Mouse (Mus musculus): ENCODE data around the gene Gm20388. TPM values are rescaled to one million over a fixed set of nuclear protein-coding genes. Genes with fewer than 3 reads are reported as not detected.

Gm20388 gene
- polyA plus RNA-seq, 1 experiment from 2014 or later, result 12.4 TPM

GRCm38 (mm10) chr8:122705901-122706561 lies 2795.4 kb downstream of the Gm20388 start:
- Histone ChIP-seq H3K4me2 (ENCODE audit: low read length) (no peak overlapping the region), H3K9ac (ENCODE audit: low read depth, low read length) (no peak overlapping the region), H3K4me1 (ENCODE audit: control insufficient read depth, insufficient read depth, low read depth, low read length) (peaks cover 16% of the 10 kb centered on the region; the same call in 1 of the 2 replicates), H3K27ac (ENCODE audit: low read depth, low read length) (no peak overlapping the region), H3K36me3 (ENCODE audit: control insufficient read depth, insufficient read depth, low read length) (no peaks in the 10 kb centered on the region), H3K4me3 (ENCODE audit: low read length) (no peak overlapping the region), H3K27me3 (replicated peaks; ENCODE audit: control insufficient read depth, insufficient read depth, low read length) (no peaks in the 10 kb centered on the region), H3K9me3 (ENCODE audit: control insufficient read depth, low read length) (no peaks in the 10 kb centered on the region)
- ATAC-seq, result peak; percentile 63; the same call in 1 of the 2 replicates
- 24% methylated on average over 12 of the region's 12 CpGs for WGBS

- H3K4me3 ChIP-seq (ENCODE audit: low read length), result no peak overlapping the region
- H3K36me3 ChIP-seq (ENCODE audit: control insufficient read depth, insufficient read depth, low read length), result no peaks in the 10 kb centered on the region
- no peak overlapping the region for H3K9ac ChIP-seq (ENCODE audit: low read depth, low read length)
- no peaks in the 10 kb centered on the region for H3K9me3 ChIP-seq (ENCODE audit: control insufficient read depth, low read length)
- no peak overlapping the region for H3K4me2 ChIP-seq (ENCODE audit: low read length)
- ATAC-seq, result no peak
- peaks cover 20% of the 10 kb centered on the region; the same call in 1 of the 2 replicates for H3K4me1 ChIP-seq (ENCODE audit: control insufficient read depth, insufficient read depth, low read depth, low read length)
- no peak overlapping the region for H3K27ac ChIP-seq (ENCODE audit: low read depth, low read length)
- 75% methylated on average over 4 of the region's 4 CpGs for whole genome bisulfite sequencing
- no peaks in the 10 kb centered on the region for H3K27me3 ChIP-seq (replicated peaks; ENCODE audit: control insufficient read depth, insufficient read depth, low read length)
Measured at GRCm38 (mm10) chr8:122707184-122707583, 2796.5 kb downstream of the Gm20388 start.

- Histone ChIP-seq H3K9me3 (ENCODE audit: control insufficient read depth, low read length) (no peaks in the 10 kb centered on the region), H3K27ac (ENCODE audit: low read depth, low read length) (peak overlapping the region; percentile 36; the same call in 1 of the 2 replicates), H3K4me2 (ENCODE audit: low read length) (no peak overlapping the region), H3K36me3 (ENCODE audit: control insufficient read depth, insufficient read depth, low read length) (no peaks in the 10 kb centered on the region), H3K27me3 (replicated peaks; ENCODE audit: control insufficient read depth, insufficient read depth, low read length) (no peaks in the 10 kb centered on the region), H3K9ac (ENCODE audit: low read depth, low read length) (no peak overlapping the region), H3K4me1 (ENCODE audit: control insufficient read depth, insufficient read depth, low read depth, low read length) (peaks cover 25% of the 10 kb centered on the region; the same call in 1 of the 2 replicates), H3K4me3 (ENCODE audit: low read length) (no peak overlapping the region)
- ATAC-seq, result peak; percentile 59
- 20% methylated on average over 26 of the region's 26 CpGs for WGBS
Measured at GRCm38 (mm10) chr8:122709340-122710111, 2798.9 kb downstream of the Gm20388 start.

GRCm38 (mm10) chr8:122711480-122711879 lies 2800.8 kb downstream of the Gm20388 start:
- no peaks in the 10 kb centered on the region for H3K27me3 ChIP-seq (replicated peaks; ENCODE audit: control insufficient read depth, insufficient read depth, low read length)
- no peak overlapping the region for H3K4me3 ChIP-seq (ENCODE audit: low read length)
- H3K36me3 ChIP-seq (ENCODE audit: control insufficient read depth, insufficient read depth, low read length), result no peaks in the 10 kb centered on the region
- no peaks in the 10 kb centered on the region for H3K9me3 ChIP-seq (ENCODE audit: control insufficient read depth, low read length)
- H3K27ac ChIP-seq (ENCODE audit: low read depth, low read length), result no peak overlapping the region
- peaks cover 14% of the 10 kb centered on the region; the same call in 1 of the 2 replicates for H3K4me1 ChIP-seq (ENCODE audit: control insufficient read depth, insufficient read depth, low read depth, low read length)
- H3K9ac ChIP-seq (ENCODE audit: low read depth, low read length), result no peak overlapping the region
- no peak for ATAC-seq
- H3K4me2 ChIP-seq (ENCODE audit: low read length), result no peak overlapping the region
- WGBS, result 69% methylated on average over 3 of the region's 3 CpGs

GRCm38 (mm10) chr8:122711891-122712365 lies 2801.3 kb downstream of the Gm20388 start:
- H3K27me3 ChIP-seq (replicated peaks; ENCODE audit: control insufficient read depth, insufficient read depth, low read length), result no peaks in the 10 kb centered on the region
- H3K4me3 ChIP-seq (ENCODE audit: low read length), result no peak overlapping the region
- H3K4me2 ChIP-seq (ENCODE audit: low read length), result no peak overlapping the region
- ATAC-seq, result no peak
- H3K9ac ChIP-seq (ENCODE audit: low read depth, low read length), result no peak overlapping the region
- H3K36me3 ChIP-seq (ENCODE audit: control insufficient read depth, insufficient read depth, low read length), result no peaks in the 10 kb centered on the region
- peaks cover 14% of the 10 kb centered on the region; the same call in 1 of the 2 replicates for H3K4me1 ChIP-seq (ENCODE audit: control insufficient read depth, insufficient read depth, low read depth, low read length)
- WGBS, result 80% methylated on average over 11 of the region's 11 CpGs
- H3K27ac ChIP-seq (ENCODE audit: low read depth, low read length), result no peak overlapping the region
- H3K9me3 ChIP-seq (ENCODE audit: control insufficient read depth, low read length), result no peaks in the 10 kb centered on the region

- no peak overlapping the region for H3K9ac ChIP-seq (ENCODE audit: low read depth, low read length)
- 63% methylated on average over 12 of the region's 12 CpGs for WGBS
- peaks cover 14% of the 10 kb centered on the region; the same call in 1 of the 2 replicates for H3K4me1 ChIP-seq (ENCODE audit: control insufficient read depth, insufficient read depth, low read depth, low read length)
- H3K36me3 ChIP-seq (ENCODE audit: control insufficient read depth, insufficient read depth, low read length), result no peaks in the 10 kb centered on the region
- no peaks in the 10 kb centered on the region for H3K27me3 ChIP-seq (replicated peaks; ENCODE audit: control insufficient read depth, insufficient read depth, low read length)
- no peaks in the 10 kb centered on the region for H3K9me3 ChIP-seq (ENCODE audit: control insufficient read depth, low read length)
- no peak overlapping the region for H3K27ac ChIP-seq (ENCODE audit: low read depth, low read length)
- H3K4me2 ChIP-seq (ENCODE audit: low read length), result no peak overlapping the region
- ATAC-seq, result no peak
- no peak overlapping the region for H3K4me3 ChIP-seq (ENCODE audit: low read length)
Measured at GRCm38 (mm10) chr8:122712411-122713156, 2801.9 kb downstream of the Gm20388 start.

- no peak for ATAC-seq
- H3K27me3 ChIP-seq (replicated peaks; ENCODE audit: control insufficient read depth, insufficient read depth, low read length), result no peaks in the 10 kb centered on the region
- no peak overlapping the region for H3K9ac ChIP-seq (ENCODE audit: low read depth, low read length)
Measured at GRCm38 (mm10) chr8:122713157-122713518, 2802.5 kb downstream of the Gm20388 start.

GRCm38 (mm10) chr8:122716566-122716965 lies 2805.9 kb downstream of the Gm20388 start:
- no peak overlapping the region for H3K9ac ChIP-seq (ENCODE audit: low read depth, low read length)
- no peak for ATAC-seq
- no peaks in the 10 kb centered on the region for H3K9me3 ChIP-seq (ENCODE audit: control insufficient read depth, low read length)
- no peak overlapping the region for H3K4me3 ChIP-seq (ENCODE audit: low read length)
- no peaks in the 10 kb centered on the region for H3K27me3 ChIP-seq (replicated peaks; ENCODE audit: control insufficient read depth, insufficient read depth, low read length)
- peaks cover 29% of the 10 kb centered on the region for H3K4me1 ChIP-seq (ENCODE audit: control insufficient read depth, insufficient read depth, low read depth, low read length)
- no peaks in the 10 kb centered on the region for H3K36me3 ChIP-seq (ENCODE audit: control insufficient read depth, insufficient read depth, low read length)
- H3K4me2 ChIP-seq (ENCODE audit: low read length), result no peak overlapping the region
- 76% methylated on average over 8 of the region's 8 CpGs for WGBS
- no peak overlapping the region for H3K27ac ChIP-seq (ENCODE audit: low read depth, low read length)

More at GRCm38 (mm10) chr8:122713157-122713518, 2802.5 kb downstream of the Gm20388 start:
- Histone ChIP-seq H3K4me2 (ENCODE audit: low read length) (no peak overlapping the region), H3K36me3 (ENCODE audit: control insufficient read depth, insufficient read depth, low read length) (no peaks in the 10 kb centered on the region), H3K4me3 (ENCODE audit: low read length) (no peak overlapping the region), H3K9me3 (ENCODE audit: control insufficient read depth, low read length) (no peaks in the 10 kb centered on the region), H3K27ac (ENCODE audit: low read depth, low read length) (no peak overlapping the region), H3K4me1 (ENCODE audit: control insufficient read depth, insufficient read depth, low read depth, low read length) (peaks cover 14% of the 10 kb centered on the region; the same call in 1 of the 2 replicates)
- 94% methylated on average over 5 of the region's 5 CpGs for WGBS
